Mouse (Mus musculus) heart, postnatal 0 days (tissue): Measurements from ENCODE around the gene Mgat4b. TPM values are rescaled to one million over a fixed set of nuclear protein-coding genes. Genes with fewer than 3 reads are reported as not detected.

Experiments used
- ATAC-seq: fragments of 200-750 bp; cut with Nextera tagmentation; 2 replicates; pipeline ENCODE4 v1.8.0; 2017; ENCODE audit warnings: low read depth, moderate number of reproducible peaks, moderate library complexity; ENCODE audit not compliant: insufficient read depth
- DNase-seq: peaks from one replicate; pipeline ENCODE4 v3.0.0-alpha.2; 2016; ENCODE audit warnings: low spot score
- H3K27ac ChIP-seq: fragments of 300-500 bp; sonication (generic); 2 replicates; pipeline ENCODE4 v1.5.1; 2014; ENCODE audit warnings: low read depth, mild to moderate bottlenecking
- H3K27me3 ChIP-seq: fragments of 300-500 bp; sonication (generic); 2 replicates; pipeline ENCODE4 v1.6.1; 2014; ENCODE audit warnings: low read length, mixed read lengths; ENCODE audit not compliant: control insufficient read depth, insufficient read depth
- H3K36me3 ChIP-seq: fragments of 300-500 bp; sonication (generic); replicated peaks from 2 replicates; pipeline ENCODE4 v1.6.1; 2014; ENCODE audit warnings: low read length, mixed read lengths; ENCODE audit not compliant: control insufficient read depth, insufficient read depth
- H3K4me1 ChIP-seq: fragments of 300-500 bp; sonication (generic); 2 replicates; pipeline ENCODE4 v1.6.1; 2014; ENCODE audit warnings: antibody characterized with exemption; ENCODE audit not compliant: control insufficient read depth, insufficient read depth
- H3K4me2 ChIP-seq: fragments of 300-500 bp; sonication (generic); 2 replicates; pipeline ENCODE4 v1.6.1; 2014; ENCODE audit warnings: low read depth, mild to moderate bottlenecking, low read length, moderate library complexity
- H3K4me3 ChIP-seq: fragments of 300-500 bp; sonication (generic); 2 replicates; pipeline ENCODE4 v1.5.1; 2014; ENCODE audit warnings: low read depth, low read length
- H3K9ac ChIP-seq: fragments of 300-500 bp; sonication (generic); replicated peaks from 2 replicates; pipeline ENCODE4 v1.6.1; 2014; ENCODE audit warnings: low read depth, low read length, mixed read lengths
- H3K9me3 ChIP-seq: fragments of 300-500 bp; sonication (generic); replicated peaks from 2 replicates; pipeline ENCODE4 v1.6.1; 2016; ENCODE audit warnings: low read length; ENCODE audit not compliant: control insufficient read depth
- CTCF ChIP-seq: IDR thresholded peaks from 2 replicates; pipeline ENCODE4 v1.5.1; 2016; ENCODE audit warnings: antibody characterized with exemption, control low read depth, low read depth
- EP300 ChIP-seq: IDR thresholded peaks from 2 replicates; pipeline ENCODE4 v1.6.1; 2016; ENCODE audit warnings: antibody characterized with exemption, low read depth
- WGBS: fragments of 180-500 bp; shearing (Covaris S2); extraction: QIAGEN DNeasy Blood & Tissue Kit; methylation state at CpG from one replicate; pipeline ENCODE4 v1.1.7; 2014; 5-methylcytosine and 5-hydroxymethylcytosine counted together
- polyA plus RNA-seq: library from polyadenylated mRNA; unstranded; fragments of >200 nt; fragmentation: Nextera tagmentation; extraction: Ambion mirVana; gene quantifications from 2 replicates; pipeline ENCODE4 v1.2.1, GENCODE M21; 2015
- total RNA-seq: library from RNA; depleted of rRNA; stranded (reverse); fragments of >200 nt; gene quantifications from 2 replicates; pipeline ENCODE4 v1.2.3, GENCODE M21; 2014; ENCODE audit warnings: low replicate concordance

Gene Mgat4b
- total and polyA plus RNA-seq, 2 experiments from 2014 or later: 39.6 to 69.2 TPM

- Histone ChIP-seq H3K4me2 (no peak overlapping the region), H3K9ac (no peak overlapping the region), H3K4me3 (no peak overlapping the region), H3K4me1 (peaks cover 16% of the 10 kb centered on the region), H3K27ac (no peak overlapping the region), H3K9me3 (no peaks in the 10 kb centered on the region), H3K27me3 (peaks cover 12% of the 10 kb centered on the region), H3K36me3 (peaks cover 37% of the 10 kb centered on the region)
- DNase-seq (no peak), ATAC-seq (no peak)
- WGBS: 80% methylated on average over 11 of the region's 11 CpGs
- TF ChIP-seq EP300 (no peak), CTCF (peak; percentile 6; the same call in 1 of the 2 replicates)
Observed at GRCm38 (mm10) chr11:50233993-50234392, 23.3 kb downstream of the Mgat4b start.

GRCm38 (mm10) chr11:50234606-50235005, 23.9 kb downstream of the Mgat4b start:
- no peak for ATAC-seq
- peaks cover 37% of the 10 kb centered on the region for H3K36me3 ChIP-seq
- H3K9me3 ChIP-seq: no peaks in the 10 kb centered on the region
- peaks cover 16% of the 10 kb centered on the region for H3K4me1 ChIP-seq
- WGBS: 97% methylated on average over 25 of the region's 25 CpGs
- no peak overlapping the region for H3K4me3 ChIP-seq
- no peak overlapping the region for H3K27ac ChIP-seq
- DNase-seq: no peak
- H3K27me3 ChIP-seq: peaks cover 12% of the 10 kb centered on the region
- TF ChIP-seq CTCF (no peak), EP300 (no peak)
- no peak overlapping the region for H3K9ac ChIP-seq
- no peak overlapping the region for H3K4me2 ChIP-seq

GRCm38 (mm10) chr11:50236540-50236936, 25.8 kb downstream of the Mgat4b start:
- no peak overlapping the region for H3K27ac ChIP-seq
- ATAC-seq (peak; percentile 92), DNase-seq (peak; percentile 90)
- H3K9me3 ChIP-seq: no peaks in the 10 kb centered on the region
- 1% methylated on average over 22 of the region's 27 CpGs for WGBS
- peak overlapping the region; percentile 94 for H3K4me2 ChIP-seq
- H3K4me3 ChIP-seq: peak overlapping the region; percentile 63
- H3K9ac ChIP-seq: peak overlapping the region; percentile 40; the same call in 1 of the 2 replicates
- TF ChIP-seq CTCF (peak; percentile 48), EP300 (no peak)
- peaks cover 31% of the 10 kb centered on the region for H3K36me3 ChIP-seq
- H3K27me3 ChIP-seq: peaks cover 12% of the 10 kb centered on the region
- peaks cover 12% of the 10 kb centered on the region for H3K4me1 ChIP-seq

- H3K4me2 ChIP-seq: peak overlapping the region; percentile 94
- ATAC-seq: peak; percentile 10; the same call in 1 of the 2 replicates
- H3K9ac ChIP-seq: peak overlapping the region; percentile 40; the same call in 1 of the 2 replicates
- H3K36me3 ChIP-seq: peaks cover 25% of the 10 kb centered on the region
- no peak for TF ChIP-seq EP300
- TF ChIP-seq CTCF: no peak
- DNase-seq: no peak
- H3K4me3 ChIP-seq: peak overlapping the region; percentile 63
- H3K9me3 ChIP-seq: no peaks in the 10 kb centered on the region
- peaks cover 12% of the 10 kb centered on the region for H3K27me3 ChIP-seq
- H3K27ac ChIP-seq: no peak overlapping the region
- WGBS: 6% methylated on average over 66 of the region's 66 CpGs
- H3K4me1 ChIP-seq: peaks cover 12% of the 10 kb centered on the region
Observed at GRCm38 (mm10) chr11:50236937-50237835, 26.5 kb downstream of the Mgat4b start.

GRCm38 (mm10) chr11:50238324-50238723, 27.6 kb downstream of the Mgat4b start, which contains the start of gene Ltc4s:
Gene Ltc4s, minus strand, starts transcription at chr11:50238616.
- Histone ChIP-seq H3K4me1 (peaks cover 12% of the 10 kb centered on the region), H3K27me3 (peaks cover 12% of the 10 kb centered on the region), H3K36me3 (peaks cover 13% of the 10 kb centered on the region), H3K27ac (no peak within 1 kb of the TSS), H3K4me3 (peak within 1 kb of the TSS; percentile 63; the same call in 1 of the 2 replicates), H3K4me2 (peak within 1 kb of the TSS; percentile 94), H3K9ac (no peak within 1 kb of the TSS), H3K9me3 (no peaks in the 10 kb centered on the region)
- TF ChIP-seq CTCF: no peak
- no peak for TF ChIP-seq EP300
- ATAC-seq (no peak), DNase-seq (no peak)
- 36% methylated on average over 10 of the region's 10 CpGs for whole genome bisulfite sequencing
